Mouse (Mus musculus) intestine, postnatal 0 days (tissue): ENCODE measurements at regions not wholly inside any gene's neighbourhood (a gene's known extent, or its start where the extent isn't known, plus 50 kb on each side); places are given as distances from the start of the nearest gene placed in this dataset. TPM values are rescaled to one million over a fixed set of nuclear protein-coding genes. Genes with fewer than 3 reads are reported as not detected.

Experiments used
- ATAC-seq: fragments of 200-750 bp; cut with Nextera tagmentation; 2 replicates; pipeline ENCODE4 v1.8.0; 2017; ENCODE audit warnings: mild to moderate bottlenecking, moderate TSS enrichment, moderate library complexity
- H3K27ac ChIP-seq: fragments of 300-500 bp; sonication (generic); 2 replicates; pipeline ENCODE4 v1.5.1; 2014; ENCODE audit warnings: mild to moderate bottlenecking, low read depth, low read length, moderate library complexity
- H3K27me3 ChIP-seq: fragments of 300-500 bp; sonication (generic); replicated peaks from 2 replicates; pipeline ENCODE4 v1.6.1; 2014; ENCODE audit warnings: low read length, mixed read lengths; ENCODE audit not compliant: control insufficient read depth, insufficient read depth
- H3K36me3 ChIP-seq: fragments of 300-500 bp; sonication (generic); 2 replicates; pipeline ENCODE4 v1.6.1; 2014; ENCODE audit warnings: mild to moderate bottlenecking, moderate library complexity; ENCODE audit not compliant: control insufficient read depth, insufficient read depth
- H3K4me1 ChIP-seq: fragments of 300-500 bp; sonication (generic); replicated peaks from 2 replicates; pipeline ENCODE4 v1.6.1; 2014; ENCODE audit warnings: antibody characterized with exemption, low read length, mixed read lengths; ENCODE audit not compliant: control insufficient read depth, insufficient read depth
- H3K4me2 ChIP-seq: fragments of 300-500 bp; sonication (generic); replicated peaks from 2 replicates; pipeline ENCODE4 v1.6.1; 2014; ENCODE audit warnings: low read depth, mild to moderate bottlenecking, moderate library complexity
- H3K4me3 ChIP-seq: fragments of 300-500 bp; sonication (generic); 2 replicates; pipeline ENCODE4 v1.5.1; 2014; ENCODE audit warnings: low read depth, low read length
- H3K9ac ChIP-seq: fragments of 300-500 bp; sonication (generic); 2 replicates; pipeline ENCODE4 v1.6.1; 2014; ENCODE audit warnings: mild to moderate bottlenecking, low read depth, low read length
- H3K9me3 ChIP-seq: fragments of 300-500 bp; sonication (generic); 2 replicates; pipeline ENCODE4 v1.6.1; 2016; ENCODE audit warnings: mixed run types; ENCODE audit not compliant: control insufficient read depth
- CTCF ChIP-seq: sonication (generic); IDR thresholded peaks from 2 replicates; pipeline ENCODE4 v1.5.1; 2016; ENCODE audit warnings: low read depth, mild to moderate bottlenecking, control low read depth, antibody characterized with exemption, moderate library complexity
- WGBS: fragments of 180-500 bp; shearing (Covaris S2); extraction: QIAGEN DNeasy Blood & Tissue Kit; methylation state at CpG from one replicate; pipeline ENCODE4 v1.1.7; 2014; 5-methylcytosine and 5-hydroxymethylcytosine counted together
- microRNA-seq: library from miRNA; unstranded; fragments of <30 nt; microRNA quantifications from one replicate; pipeline ENCODE4, GENCODE M21; 2016

- Histone ChIP-seq H3K4me3 (no peak overlapping the region), H3K4me1 (no peaks in the 10 kb centered on the region), H3K9me3 (no peaks in the 10 kb centered on the region), H3K4me2 (no peak overlapping the region), H3K27ac (no peak overlapping the region), H3K27me3 (no peaks in the 10 kb centered on the region), H3K36me3 (no peaks in the 10 kb centered on the region), H3K9ac (no peak overlapping the region)
- no peak for ATAC-seq
- 91% methylated on average over 17 of the region's 17 CpGs for WGBS
- TF ChIP-seq CTCF: no peak
Observed at GRCm38 (mm10) chr3:6137374-6137773, 386.8 kb downstream of the Gm8797 start.

DNA sequence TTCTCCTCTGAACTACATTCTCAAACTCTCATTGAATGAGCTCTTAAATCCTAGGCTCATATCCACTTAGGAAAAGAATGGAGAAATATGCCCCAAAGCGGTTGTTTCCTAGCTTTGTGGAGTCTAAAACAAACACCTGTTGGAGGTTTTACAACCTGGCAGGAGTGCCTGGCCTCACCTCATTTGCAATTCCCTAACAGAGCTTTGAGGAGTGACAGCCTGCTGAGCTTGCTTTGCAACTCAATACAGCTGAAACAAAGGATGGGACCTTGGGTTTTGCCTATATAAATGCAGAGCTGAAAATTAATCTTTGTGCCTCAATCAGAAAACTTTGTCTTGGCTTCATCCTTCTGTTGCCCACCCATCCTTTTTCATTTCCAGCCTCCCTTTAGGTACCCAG lies 423.2 kb downstream of the Gm8797 start:
- H3K27me3 ChIP-seq: no peaks in the 10 kb centered on the region
- H3K4me2 ChIP-seq: no peak overlapping the region
- no peak overlapping the region for H3K27ac ChIP-seq
- no peak for TF ChIP-seq CTCF
- no peaks in the 10 kb centered on the region for H3K9me3 ChIP-seq
- H3K4me1 ChIP-seq: no peaks in the 10 kb centered on the region
- no peak for ATAC-seq
- WGBS: 22% methylated on average over 1 of the region's 1 CpGs
- no peak overlapping the region for H3K4me3 ChIP-seq
- H3K9ac ChIP-seq: no peak overlapping the region
- no peaks in the 10 kb centered on the region for H3K36me3 ChIP-seq

- no peak for TF ChIP-seq CTCF
- Histone ChIP-seq H3K9me3 (no peaks in the 10 kb centered on the region), H3K4me3 (no peak overlapping the region), H3K36me3 (no peaks in the 10 kb centered on the region), H3K4me1 (no peaks in the 10 kb centered on the region), H3K4me2 (no peak overlapping the region), H3K9ac (no peak overlapping the region), H3K27me3 (no peaks in the 10 kb centered on the region), H3K27ac (no peak overlapping the region)
- 79% methylated on average over 2 of the region's 2 CpGs for WGBS
- no peak for ATAC-seq
Observed at GRCm38 (mm10) chr3:6182533-6182932, 431.9 kb downstream of the Gm8797 start.

DNA sequence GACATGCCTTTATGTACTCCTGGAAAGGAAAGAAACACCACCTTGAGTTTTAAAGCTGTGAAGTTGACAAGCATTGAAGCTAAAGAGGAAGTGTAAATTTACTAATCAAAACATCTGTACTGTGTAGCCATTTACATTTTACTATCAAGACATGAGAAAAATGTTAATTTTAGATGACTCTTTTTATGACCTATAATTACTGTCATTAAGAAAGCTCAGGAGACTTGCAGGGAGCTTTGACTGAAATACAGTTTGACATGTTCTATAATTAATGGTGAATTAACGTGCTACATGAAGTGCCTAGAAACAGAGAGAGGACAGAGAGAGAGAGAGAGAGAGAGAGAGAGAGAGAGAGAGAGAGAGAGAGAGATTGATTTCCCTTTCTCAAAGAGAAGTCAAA lies 432.8 kb downstream of the Gm8797 start:
- Histone ChIP-seq H3K9ac (no peak overlapping the region), H3K9me3 (no peaks in the 10 kb centered on the region), H3K27me3 (no peaks in the 10 kb centered on the region), H3K4me1 (no peaks in the 10 kb centered on the region), H3K27ac (no peak overlapping the region), H3K4me3 (no peak overlapping the region), H3K4me2 (no peak overlapping the region), H3K36me3 (no peaks in the 10 kb centered on the region)
- no peak for TF ChIP-seq CTCF
- 34% methylated on average over 1 of the region's 1 CpGs for WGBS
- no peak for ATAC-seq

GRCm38 (mm10) chr3:6204656-6205055 lies 415.6 kb downstream of the 1700008P02Rik start:
- Histone ChIP-seq H3K4me3 (no peak overlapping the region), H3K4me2 (no peak overlapping the region), H3K9me3 (no peaks in the 10 kb centered on the region), H3K27me3 (no peaks in the 10 kb centered on the region), H3K27ac (no peak overlapping the region), H3K36me3 (no peaks in the 10 kb centered on the region), H3K9ac (no peak overlapping the region), H3K4me1 (no peaks in the 10 kb centered on the region)
- no peak for TF ChIP-seq CTCF
- 66% methylated on average over 2 of the region's 2 CpGs for WGBS
- ATAC-seq: no peak

GRCm38 (mm10) chr3:6228685-6229084 lies 391.6 kb downstream of the 1700008P02Rik start:
- no peak for TF ChIP-seq CTCF
- H3K4me1 ChIP-seq: no peaks in the 10 kb centered on the region
- 60% methylated on average over 1 of the region's 1 CpGs for WGBS
- H3K27me3 ChIP-seq: no peaks in the 10 kb centered on the region
- H3K9me3 ChIP-seq: no peaks in the 10 kb centered on the region
- H3K9ac ChIP-seq: no peak overlapping the region
- no peak overlapping the region for H3K4me2 ChIP-seq
- no peak overlapping the region for H3K4me3 ChIP-seq
- no peak for ATAC-seq
- H3K27ac ChIP-seq: no peak overlapping the region
- no peaks in the 10 kb centered on the region for H3K36me3 ChIP-seq

Small RNAs in the stretch of these regions (microRNA-seq; reads per million reads assigned to microRNA genes)
- gene Gm25144: not detected
- gene Gm25352: not detected
